Mouse (Mus musculus): Measurements from ENCODE around the gene Klk1b24. TPM values are rescaled to one million over a fixed set of nuclear protein-coding genes. Genes with fewer than 3 reads are reported as not detected.

Klk1b24 gene
- polyA plus RNA-seq, 1 experiment from 2014 or later: not detected

Other genes with a start within 250 kb of the Klk1b24 start
- gene Klk1b8, start 237.6 kb upstream of the Klk1b24 start, polyA plus RNA-seq (2014; fragmentation: Nextera tagmentation; extraction: Ambion mirVana): not detected in 2 replicates
- gene Klk1b1, start 221.5 kb upstream of the Klk1b24 start, polyA plus RNA-seq (2014; fragmentation: Nextera tagmentation; extraction: Ambion mirVana): not detected in 2 replicates
- not detected in 2 replicates for gene Klk1b9, start 212.2 kb upstream of the Klk1b24 start, polyA plus RNA-seq (2014; fragmentation: Nextera tagmentation; extraction: Ambion mirVana)
- gene Klk1b11, start 192.4 kb upstream of the Klk1b24 start, polyA plus RNA-seq (2014; fragmentation: Nextera tagmentation; extraction: Ambion mirVana): not detected in 2 replicates
- gene Klk1b26, start 176.1 kb upstream of the Klk1b24 start, polyA plus RNA-seq (2014; fragmentation: Nextera tagmentation; extraction: Ambion mirVana): 0.15 TPM in 1 of 2 replicates, not detected in the other
- not detected in 2 replicates for gene Klk1b27, start 135.9 kb upstream of the Klk1b24 start, polyA plus RNA-seq (2014; fragmentation: Nextera tagmentation; extraction: Ambion mirVana)
- not detected in 2 replicates for gene Klk1b21, start 85.9 kb upstream of the Klk1b24 start, polyA plus RNA-seq (2014; fragmentation: Nextera tagmentation; extraction: Ambion mirVana)
- not detected in 2 replicates for gene Klk1b22, start 75.6 kb upstream of the Klk1b24 start, polyA plus RNA-seq (2014; fragmentation: Nextera tagmentation; extraction: Ambion mirVana)
- gene Klk1b16, start 51.5 kb upstream of the Klk1b24 start, polyA plus RNA-seq (2014; fragmentation: Nextera tagmentation; extraction: Ambion mirVana): not detected in 2 replicates
- gene Klk1b3, start 10.0 kb downstream of the Klk1b24 start, polyA plus RNA-seq (2014; fragmentation: Nextera tagmentation; extraction: Ambion mirVana): not detected in 2 replicates
- not detected in 2 replicates for gene Klk1b4, start 19.2 kb downstream of the Klk1b24 start, polyA plus RNA-seq (2014; fragmentation: Nextera tagmentation; extraction: Ambion mirVana)
- gene Klk1b5, start 27.7 kb downstream of the Klk1b24 start, polyA plus RNA-seq (2014; fragmentation: Nextera tagmentation; extraction: Ambion mirVana): not detected in 2 replicates
- gene Klk1, start 37.1 kb downstream of the Klk1b24 start, polyA plus RNA-seq (2014; fragmentation: Nextera tagmentation; extraction: Ambion mirVana): not detected in 2 replicates
- gene Gm36864, start 47.9 kb downstream of the Klk1b24 start, polyA plus RNA-seq (2014; fragmentation: Nextera tagmentation; extraction: Ambion mirVana): not detected in 2 replicates
- gene 1700028J19Rik, start 58.5 kb downstream of the Klk1b24 start, polyA plus RNA-seq (2014; fragmentation: Nextera tagmentation; extraction: Ambion mirVana): 1.00 and 1.9 TPM in 2 replicates
- 121 and 132 TPM in 2 replicates for gene 2410002F23Rik, start 58.5 kb downstream of the Klk1b24 start, polyA plus RNA-seq (2014; fragmentation: Nextera tagmentation; extraction: Ambion mirVana)
- not detected in 2 replicates for gene Acp4, start 69.1 kb downstream of the Klk1b24 start, polyA plus RNA-seq (2014; fragmentation: Nextera tagmentation; extraction: Ambion mirVana)
- 2.3 TPM in 1 of 2 replicates, not detected in the other for gene Gm15517, start 73.2 kb downstream of the Klk1b24 start, polyA plus RNA-seq (2014; fragmentation: Nextera tagmentation; extraction: Ambion mirVana)
- gene Clec11a, start 118.7 kb downstream of the Klk1b24 start, polyA plus RNA-seq (2014; fragmentation: Nextera tagmentation; extraction: Ambion mirVana): 2.2 and 2.3 TPM in 2 replicates
- 0.98 and 1.00 TPM in 2 replicates for gene Shank1, start 122.0 kb downstream of the Klk1b24 start, polyA plus RNA-seq (2014; fragmentation: Nextera tagmentation; extraction: Ambion mirVana)
- 1.4 and 1.9 TPM in 2 replicates for gene Syt3, start 195.9 kb downstream of the Klk1b24 start, polyA plus RNA-seq (2014; fragmentation: Nextera tagmentation; extraction: Ambion mirVana)
- gene 1700008O03Rik, start 197.6 kb downstream of the Klk1b24 start, polyA plus RNA-seq (2014; fragmentation: Nextera tagmentation; extraction: Ambion mirVana): 0.99 and 1.4 TPM in 2 replicates
- 1.9 and 3.2 TPM in 2 replicates for gene Lrrc4b, start 240.8 kb downstream of the Klk1b24 start, polyA plus RNA-seq (2014; fragmentation: Nextera tagmentation; extraction: Ambion mirVana)